Mouse (Mus musculus): ENCODE results near the gene Denr. TPM values are rescaled to one million over a fixed set of nuclear protein-coding genes. Genes with fewer than 3 reads are reported as not detected.

Denr gene
- polyA plus RNA-seq, 1 experiment from 2014 or later: 118 TPM

- Histone ChIP-seq H3K36me3 (ENCODE audit: control insufficient read depth, insufficient read depth, low read length) (no peaks in the 10 kb centered on the region), H3K4me1 (replicated peaks; ENCODE audit: control insufficient read depth, insufficient read depth, low read length) (peaks cover 19% of the 10 kb centered on the region), H3K27ac (ENCODE audit: low read length) (peak within 1 kb of the TSS; percentile 55), H3K27me3 (ENCODE audit: control insufficient read depth, insufficient read depth, low read depth, low read length) (peaks cover 11% of the 10 kb centered on the region), H3K4me2 (ENCODE audit: low read depth, low read length) (peak within 1 kb of the TSS; percentile 95), H3K9ac (ENCODE audit: low read length) (peak within 1 kb of the TSS; percentile 75), H3K4me3 (ENCODE audit: low read length) (peak within 1 kb of the TSS; percentile 76), H3K9me3 (ENCODE audit: control insufficient read depth, low read length) (no peaks in the 10 kb centered on the region)
- peak; percentile 76 for ATAC-seq (ENCODE audit: low read depth)
- WGBS: 1% methylated on average over 68 of the region's 106 CpGs
Observed at GRCm38 (mm10) chr5:123973299-123974178, 66.6 kb downstream of the Denr start, which contains the start of gene Hip1r. Gene Hip1r (plus strand): TSS chr5:123973628.

GRCm38 (mm10) chr5:123974179-123974485 lies 67.2 kb downstream of the Denr start:
- no peaks in the 10 kb centered on the region for H3K36me3 ChIP-seq (ENCODE audit: control insufficient read depth, insufficient read depth, low read length)
- peak overlapping the region; percentile 75 for H3K9ac ChIP-seq (ENCODE audit: low read length)
- no peaks in the 10 kb centered on the region for H3K9me3 ChIP-seq (ENCODE audit: control insufficient read depth, low read length)
- no peak for ATAC-seq (ENCODE audit: low read depth)
- H3K4me2 ChIP-seq (ENCODE audit: low read depth, low read length): peak overlapping the region; percentile 95
- H3K27ac ChIP-seq (ENCODE audit: low read length): no peak overlapping the region; the same call in 1 of the 2 replicates
- peaks cover 11% of the 10 kb centered on the region for H3K27me3 ChIP-seq (ENCODE audit: control insufficient read depth, insufficient read depth, low read depth, low read length)
- under 1% methylated on average over 14 of the region's 14 CpGs for WGBS
- peaks cover 19% of the 10 kb centered on the region for H3K4me1 ChIP-seq (replicated peaks; ENCODE audit: control insufficient read depth, insufficient read depth, low read length)
- peak overlapping the region; percentile 76 for H3K4me3 ChIP-seq (ENCODE audit: low read length)

GRCm38 (mm10) chr5:123974616-123975111 lies 67.7 kb downstream of the Denr start:
- WGBS: 22% methylated on average over 11 of the region's 11 CpGs
- no peaks in the 10 kb centered on the region for H3K9me3 ChIP-seq (ENCODE audit: control insufficient read depth, low read length)
- H3K9ac ChIP-seq (ENCODE audit: low read length): no peak overlapping the region
- peak overlapping the region; percentile 95 for H3K4me2 ChIP-seq (ENCODE audit: low read depth, low read length)
- no peaks in the 10 kb centered on the region for H3K36me3 ChIP-seq (ENCODE audit: control insufficient read depth, insufficient read depth, low read length)
- peaks cover 23% of the 10 kb centered on the region for H3K4me1 ChIP-seq (replicated peaks; ENCODE audit: control insufficient read depth, insufficient read depth, low read length)
- H3K27ac ChIP-seq (ENCODE audit: low read length): no peak overlapping the region
- no peak for ATAC-seq (ENCODE audit: low read depth)
- H3K4me3 ChIP-seq (ENCODE audit: low read length): peak overlapping the region; percentile 76
- peaks cover 11% of the 10 kb centered on the region for H3K27me3 ChIP-seq (ENCODE audit: control insufficient read depth, insufficient read depth, low read depth, low read length)

GRCm38 (mm10) chr5:123975668-123976180 lies 68.7 kb downstream of the Denr start:
- H3K4me1 ChIP-seq (replicated peaks; ENCODE audit: control insufficient read depth, insufficient read depth, low read length): peaks cover 26% of the 10 kb centered on the region
- H3K36me3 ChIP-seq (ENCODE audit: control insufficient read depth, insufficient read depth, low read length): no peaks in the 10 kb centered on the region
- peak overlapping the region; percentile 73 for H3K27ac ChIP-seq (ENCODE audit: low read length)
- no peak overlapping the region for H3K4me3 ChIP-seq (ENCODE audit: low read length)
- H3K9ac ChIP-seq (ENCODE audit: low read length): no peak overlapping the region
- H3K27me3 ChIP-seq (ENCODE audit: control insufficient read depth, insufficient read depth, low read depth, low read length): peaks cover 11% of the 10 kb centered on the region
- 37% methylated on average over 6 of the region's 6 CpGs for WGBS
- ATAC-seq (ENCODE audit: low read depth): peak; percentile 54
- peak overlapping the region; percentile 95 for H3K4me2 ChIP-seq (ENCODE audit: low read depth, low read length)
- no peaks in the 10 kb centered on the region for H3K9me3 ChIP-seq (ENCODE audit: control insufficient read depth, low read length)

GRCm38 (mm10) chr5:123977231-123977630 lies 70.3 kb downstream of the Denr start:
- H3K27ac ChIP-seq (ENCODE audit: low read length): no peak overlapping the region
- peaks cover 29% of the 10 kb centered on the region for H3K4me1 ChIP-seq (replicated peaks; ENCODE audit: control insufficient read depth, insufficient read depth, low read length)

GRCm38 (mm10) chr5:123978131-123978530 lies 71.2 kb downstream of the Denr start:
- 74% methylated on average over 5 of the region's 5 CpGs for WGBS
- H3K4me2 ChIP-seq (ENCODE audit: low read depth, low read length): no peak overlapping the region
- H3K9ac ChIP-seq (ENCODE audit: low read length): no peak overlapping the region
- no peaks in the 10 kb centered on the region for H3K36me3 ChIP-seq (ENCODE audit: control insufficient read depth, insufficient read depth, low read length)
- peaks cover 10% of the 10 kb centered on the region for H3K27me3 ChIP-seq (ENCODE audit: control insufficient read depth, insufficient read depth, low read depth, low read length)
- ATAC-seq (ENCODE audit: low read depth): no peak
- peaks cover 29% of the 10 kb centered on the region for H3K4me1 ChIP-seq (replicated peaks; ENCODE audit: control insufficient read depth, insufficient read depth, low read length)
- no peak overlapping the region for H3K4me3 ChIP-seq (ENCODE audit: low read length)
- no peak overlapping the region for H3K27ac ChIP-seq (ENCODE audit: low read length)
- no peaks in the 10 kb centered on the region for H3K9me3 ChIP-seq (ENCODE audit: control insufficient read depth, low read length)

More at GRCm38 (mm10) chr5:123977231-123977630, 70.3 kb downstream of the Denr start:
- no peak for ATAC-seq (ENCODE audit: low read depth)
- Histone ChIP-seq H3K4me3 (ENCODE audit: low read length) (no peak overlapping the region), H3K4me2 (ENCODE audit: low read depth, low read length) (no peak overlapping the region), H3K9me3 (ENCODE audit: control insufficient read depth, low read length) (no peaks in the 10 kb centered on the region), H3K9ac (ENCODE audit: low read length) (no peak overlapping the region), H3K27me3 (ENCODE audit: control insufficient read depth, insufficient read depth, low read depth, low read length) (peaks cover 11% of the 10 kb centered on the region), H3K36me3 (ENCODE audit: control insufficient read depth, insufficient read depth, low read length) (no peaks in the 10 kb centered on the region)
- 32% methylated on average over 3 of the region's 3 CpGs for WGBS

Other genes starting within 250 kb of the Denr start
- gene Clip1, start 222.6 kb upstream of the Denr start, polyA plus RNA-seq (2015; fragmentation: Nextera tagmentation; extraction: Ambion mirVana): 35.7 and 37.9 TPM in 2 replicates
- 75.9 and 76.4 TPM in 2 replicates for gene Zcchc8, start 186.1 kb upstream of the Denr start, polyA plus RNA-seq (2015; fragmentation: Nextera tagmentation; extraction: Ambion mirVana)
- 110 and 116 TPM in 2 replicates for gene Rsrc2, start 157.8 kb upstream of the Denr start, polyA plus RNA-seq (2015; fragmentation: Nextera tagmentation; extraction: Ambion mirVana)
- 28.6 and 32.4 TPM in 2 replicates for gene Kntc1, start 157.5 kb upstream of the Denr start, polyA plus RNA-seq (2015; fragmentation: Nextera tagmentation; extraction: Ambion mirVana)
- gene Hcar2, start 41.7 kb upstream of the Denr start, polyA plus RNA-seq (2015; fragmentation: Nextera tagmentation; extraction: Ambion mirVana): 0.30 and 0.49 TPM in 2 replicates
- gene Hcar1, start 27.2 kb upstream of the Denr start, polyA plus RNA-seq (2015; fragmentation: Nextera tagmentation; extraction: Ambion mirVana): 1.2 and 1.4 TPM in 2 replicates
- gene Gm43518, start 20.2 kb downstream of the Denr start, polyA plus RNA-seq (2015; fragmentation: Nextera tagmentation; extraction: Ambion mirVana): 2.0 and 2.3 TPM in 2 replicates
- gene Ccdc62, start 23.5 kb downstream of the Denr start, polyA plus RNA-seq (2015; fragmentation: Nextera tagmentation; extraction: Ambion mirVana): 7.7 and 8.0 TPM in 2 replicates
- 13.8 and 14.5 TPM in 2 replicates for gene Hip1r, start 66.5 kb downstream of the Denr start, polyA plus RNA-seq (2015; fragmentation: Nextera tagmentation; extraction: Ambion mirVana)
- 39.2 and 41.6 TPM in 2 replicates for gene Vps37b, start 125.1 kb downstream of the Denr start, polyA plus RNA-seq (2015; fragmentation: Nextera tagmentation; extraction: Ambion mirVana)
- gene Abcb9, start 188.6 kb downstream of the Denr start, polyA plus RNA-seq (2015; fragmentation: Nextera tagmentation; extraction: Ambion mirVana): 2.7 and 3.8 TPM in 2 replicates
- gene Ogfod2, start 205.1 kb downstream of the Denr start, polyA plus RNA-seq (2015; fragmentation: Nextera tagmentation; extraction: Ambion mirVana): 29.7 and 33.1 TPM in 2 replicates
- gene Arl6ip4, start 208.9 kb downstream of the Denr start, polyA plus RNA-seq (2015; fragmentation: Nextera tagmentation; extraction: Ambion mirVana): 98.8 and 99.9 TPM in 2 replicates